Mouse (Mus musculus) ovary, adult 18-20 months (tissue): ENCODE measurements around the gene Lsm4.

Source experiments
- DNase-seq: peaks from one replicate; pipeline ENCODE4 v3.0.0; 2022; ENCODE audit warnings: low spot score, mixed read lengths

Lsm4 gene

GRCm38 (mm10) chr8:70673079-70673856 lies at the start of gene Lsm4:
TSS of gene Lsm4 (plus strand) at chr8:70673248.
- peak; percentile 97 for DNase-seq

- DNase-seq = no peak
Measured at GRCm38 (mm10) chr8:70625104-70625503, 47.9 kb upstream of the Lsm4 start.

GRCm38 (mm10) chr8:70627041-70627440 lies 46.0 kb upstream of the Lsm4 start:
- DNase-seq = no peak

GRCm38 (mm10) chr8:70628986-70629490 lies 44.0 kb upstream of the Lsm4 start:
- DNase-seq = no peak

- peak; percentile 76 for DNase-seq
Measured at GRCm38 (mm10) chr8:70629574-70630531, 43.2 kb upstream of the Lsm4 start.

GRCm38 (mm10) chr8:70630532-70631381 lies 42.3 kb upstream of the Lsm4 start:
- DNase-seq = no peak

GRCm38 (mm10) chr8:70631436-70631835 lies 41.6 kb upstream of the Lsm4 start:
- DNase-seq = no peak

GRCm38 (mm10) chr8:70632346-70632892 lies 40.6 kb upstream of the Lsm4 start, which contains the start of gene Gdf15:
TSS of gene Gdf15 (minus strand) at chr8:70632456.
- no peak for DNase-seq

- no peak for DNase-seq
Measured at GRCm38 (mm10) chr8:70634066-70634465, 39.0 kb upstream of the Lsm4 start.

GRCm38 (mm10) chr8:70635527-70635926 lies 37.5 kb upstream of the Lsm4 start:
- no peak for DNase-seq

GRCm38 (mm10) chr8:70636838-70637237 lies 36.2 kb upstream of the Lsm4 start:
- no peak for DNase-seq

GRCm38 (mm10) chr8:70638752-70639151 lies 34.3 kb upstream of the Lsm4 start:
- no peak for DNase-seq

GRCm38 (mm10) chr8:70643019-70643418 lies 30.0 kb upstream of the Lsm4 start:
- no peak for DNase-seq

- no peak for DNase-seq
Measured at GRCm38 (mm10) chr8:70644065-70644464, 29.0 kb upstream of the Lsm4 start.

- DNase-seq = no peak
Measured at GRCm38 (mm10) chr8:70645501-70646224, 27.4 kb upstream of the Lsm4 start.

GRCm38 (mm10) chr8:70646369-70646768 lies 26.7 kb upstream of the Lsm4 start:
- no peak for DNase-seq

- no peak for DNase-seq
Measured at GRCm38 (mm10) chr8:70646775-70647174, 26.3 kb upstream of the Lsm4 start.

GRCm38 (mm10) chr8:70647343-70648163 lies 25.5 kb upstream of the Lsm4 start:
- peak; percentile 60 for DNase-seq

GRCm38 (mm10) chr8:70648164-70648442 lies 24.9 kb upstream of the Lsm4 start:
- no peak for DNase-seq

- no peak for DNase-seq
Measured at GRCm38 (mm10) chr8:70648921-70649320, 24.1 kb upstream of the Lsm4 start.
